Mouse (Mus musculus) intestine, postnatal 0 days (tissue): ENCODE data around the gene Efr3b. TPM values are rescaled to one million over a fixed set of nuclear protein-coding genes. Genes with fewer than 3 reads are reported as not detected.

Experiments
- ATAC-seq: fragments of 200-750 bp; cut with Nextera tagmentation; 2 replicates; pipeline ENCODE4 v1.8.0; 2017; ENCODE audit warnings: mild to moderate bottlenecking, moderate TSS enrichment, moderate library complexity
- H3K27ac ChIP-seq: fragments of 300-500 bp; sonication (generic); 2 replicates; pipeline ENCODE4 v1.5.1; 2014; ENCODE audit warnings: mild to moderate bottlenecking, low read depth, low read length, moderate library complexity
- H3K27me3 ChIP-seq: fragments of 300-500 bp; sonication (generic); replicated peaks from 2 replicates; pipeline ENCODE4 v1.6.1; 2014; ENCODE audit warnings: low read length, mixed read lengths; ENCODE audit not compliant: control insufficient read depth, insufficient read depth
- H3K36me3 ChIP-seq: fragments of 300-500 bp; sonication (generic); 2 replicates; pipeline ENCODE4 v1.6.1; 2014; ENCODE audit warnings: mild to moderate bottlenecking, moderate library complexity; ENCODE audit not compliant: control insufficient read depth, insufficient read depth
- H3K4me1 ChIP-seq: fragments of 300-500 bp; sonication (generic); replicated peaks from 2 replicates; pipeline ENCODE4 v1.6.1; 2014; ENCODE audit warnings: antibody characterized with exemption, low read length, mixed read lengths; ENCODE audit not compliant: control insufficient read depth, insufficient read depth
- H3K4me2 ChIP-seq: fragments of 300-500 bp; sonication (generic); replicated peaks from 2 replicates; pipeline ENCODE4 v1.6.1; 2014; ENCODE audit warnings: low read depth, mild to moderate bottlenecking, moderate library complexity
- H3K4me3 ChIP-seq: fragments of 300-500 bp; sonication (generic); 2 replicates; pipeline ENCODE4 v1.5.1; 2014; ENCODE audit warnings: low read depth, low read length
- H3K9ac ChIP-seq: fragments of 300-500 bp; sonication (generic); 2 replicates; pipeline ENCODE4 v1.6.1; 2014; ENCODE audit warnings: mild to moderate bottlenecking, low read depth, low read length
- H3K9me3 ChIP-seq: fragments of 300-500 bp; sonication (generic); 2 replicates; pipeline ENCODE4 v1.6.1; 2016; ENCODE audit warnings: mixed run types; ENCODE audit not compliant: control insufficient read depth
- CTCF ChIP-seq: sonication (generic); IDR thresholded peaks from 2 replicates; pipeline ENCODE4 v1.5.1; 2016; ENCODE audit warnings: low read depth, mild to moderate bottlenecking, control low read depth, antibody characterized with exemption, moderate library complexity
- WGBS: fragments of 180-500 bp; shearing (Covaris S2); extraction: QIAGEN DNeasy Blood & Tissue Kit; methylation state at CpG from one replicate; pipeline ENCODE4 v1.1.7; 2014; 5-methylcytosine and 5-hydroxymethylcytosine counted together
- polyA plus RNA-seq: library from polyadenylated mRNA; unstranded; fragments of >200 nt; fragmentation: Nextera tagmentation; extraction: Ambion mirVana; gene quantifications from 2 replicates; pipeline ENCODE4 v1.2.1, GENCODE M21; 2015

Gene Efr3b
- polyA plus RNA-seq, 1 experiment from 2014 or later: 3.2 TPM

DNA sequence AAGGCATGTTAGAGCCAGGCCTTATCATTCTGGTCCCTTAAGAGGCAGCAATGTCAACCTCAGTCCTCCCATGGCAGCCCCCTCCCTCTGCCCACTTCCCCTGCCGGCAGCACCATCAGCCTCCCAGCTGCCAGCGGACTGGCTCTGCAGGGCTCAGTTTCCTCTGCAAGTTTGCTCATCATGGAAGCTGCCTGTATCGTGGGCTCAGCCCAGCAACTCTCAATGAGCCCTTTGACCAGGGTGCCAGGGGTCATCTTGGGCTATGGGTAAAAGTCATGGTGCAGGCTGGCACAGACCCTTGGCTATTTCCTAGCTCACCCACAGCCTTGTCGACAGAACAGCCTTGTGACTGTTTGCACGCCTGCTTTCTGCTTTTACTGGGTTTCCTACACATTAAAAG is 14.4 kb downstream of the Efr3b start:
- no peaks in the 10 kb centered on the region for H3K27me3 ChIP-seq
- H3K9me3 ChIP-seq: no peaks in the 10 kb centered on the region
- no peak overlapping the region for H3K4me3 ChIP-seq
- H3K4me1 ChIP-seq: no peaks in the 10 kb centered on the region
- no peak overlapping the region for H3K9ac ChIP-seq
- ATAC-seq: no peak
- no peak overlapping the region for H3K27ac ChIP-seq
- TF ChIP-seq CTCF: no peak
- H3K36me3 ChIP-seq: no peaks in the 10 kb centered on the region
- no peak overlapping the region for H3K4me2 ChIP-seq
- WGBS: 70% methylated on average over 5 of the region's 5 CpGs

- H3K9ac ChIP-seq: no peak overlapping the region
- H3K9me3 ChIP-seq: no peaks in the 10 kb centered on the region
- H3K36me3 ChIP-seq: no peaks in the 10 kb centered on the region
- H3K27me3 ChIP-seq: no peaks in the 10 kb centered on the region
- H3K4me2 ChIP-seq: no peak overlapping the region
- no peak for ATAC-seq
- H3K4me1 ChIP-seq: no peaks in the 10 kb centered on the region
- TF ChIP-seq CTCF: no peak
- H3K4me3 ChIP-seq: no peak overlapping the region
- H3K27ac ChIP-seq: no peak overlapping the region
- WGBS: 94% methylated on average over 14 of the region's 14 CpGs
These were observed 15.2 kb downstream of the Efr3b start for GRCm38 (mm10) chr12:4023501-4023900.

- H3K27ac ChIP-seq: no peak overlapping the region
- H3K4me2 ChIP-seq: no peak overlapping the region
- ATAC-seq: no peak
- no peaks in the 10 kb centered on the region for H3K27me3 ChIP-seq
- H3K4me1 ChIP-seq: no peaks in the 10 kb centered on the region
- 53% methylated on average over 7 of the region's 7 CpGs for WGBS
- no peak overlapping the region for H3K4me3 ChIP-seq
- H3K36me3 ChIP-seq: no peaks in the 10 kb centered on the region
- H3K9me3 ChIP-seq: no peaks in the 10 kb centered on the region
- H3K9ac ChIP-seq: no peak overlapping the region
- no peak for TF ChIP-seq CTCF
These were observed 15.9 kb downstream of the Efr3b start for GRCm38 (mm10) chr12:4022845-4023244.

GRCm38 (mm10) chr12:4020505-4020904 is 18.2 kb downstream of the Efr3b start:
- Histone ChIP-seq H3K9ac (no peak overlapping the region), H3K27ac (no peak overlapping the region), H3K4me1 (no peaks in the 10 kb centered on the region), H3K27me3 (no peaks in the 10 kb centered on the region), H3K9me3 (no peaks in the 10 kb centered on the region), H3K4me2 (no peak overlapping the region), H3K36me3 (no peaks in the 10 kb centered on the region), H3K4me3 (no peak overlapping the region)
- no peak for TF ChIP-seq CTCF
- WGBS: 61% methylated on average over 8 of the region's 8 CpGs
- ATAC-seq: no peak

DNA sequence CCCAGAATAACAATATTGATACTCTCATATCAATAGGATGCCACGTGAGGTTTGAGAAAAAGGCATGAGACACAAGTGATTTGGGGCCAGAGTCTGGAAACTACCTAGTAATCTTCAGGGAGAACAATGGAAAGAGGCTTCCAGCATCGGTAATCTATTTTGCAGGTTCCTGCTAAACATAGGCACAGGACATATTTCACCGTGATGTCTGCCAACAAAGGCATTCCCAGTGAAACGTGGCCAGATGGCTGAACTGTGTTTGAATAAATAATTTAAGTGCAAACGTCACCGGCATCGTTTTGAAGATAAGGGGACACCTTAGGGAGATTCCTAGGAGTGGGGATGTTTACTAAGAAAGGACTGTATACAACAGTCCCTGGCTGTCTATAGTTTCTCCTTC is 22.4 kb downstream of the Efr3b start:
- 34% methylated on average over 7 of the region's 7 CpGs for WGBS
- H3K27me3 ChIP-seq: no peaks in the 10 kb centered on the region
- H3K9ac ChIP-seq: no peak overlapping the region
- TF ChIP-seq CTCF: no peak
- H3K27ac ChIP-seq: no peak overlapping the region
- H3K4me2 ChIP-seq: no peak overlapping the region
- ATAC-seq: no peak
- H3K4me3 ChIP-seq: no peak overlapping the region
- no peaks in the 10 kb centered on the region for H3K9me3 ChIP-seq
- H3K4me1 ChIP-seq: no peaks in the 10 kb centered on the region
- H3K36me3 ChIP-seq: no peaks in the 10 kb centered on the region

DNA sequence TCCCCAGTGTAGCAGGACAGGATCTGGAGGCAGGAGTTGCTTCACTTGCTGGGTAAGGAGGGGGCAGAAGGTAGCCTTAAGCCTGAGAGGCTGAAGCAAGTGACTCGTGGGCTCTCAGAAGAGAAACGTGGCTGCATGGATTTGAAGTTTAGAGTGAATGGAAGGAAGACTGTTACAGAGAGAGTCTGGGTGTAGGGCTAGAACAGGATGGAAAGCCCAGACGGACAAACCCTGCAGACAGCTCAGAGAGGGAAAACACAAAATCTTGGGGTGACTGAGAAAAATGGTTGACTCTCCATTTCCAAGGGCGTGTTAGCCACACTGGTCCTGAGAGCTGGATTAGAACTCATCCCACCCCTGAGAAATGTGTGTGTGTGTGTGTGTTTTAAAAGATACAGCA is 23.0 kb downstream of the Efr3b start:
- no peak overlapping the region for H3K4me3 ChIP-seq
- H3K9ac ChIP-seq: no peak overlapping the region
- no peaks in the 10 kb centered on the region for H3K4me1 ChIP-seq
- no peak overlapping the region for H3K27ac ChIP-seq
- H3K27me3 ChIP-seq: no peaks in the 10 kb centered on the region
- no peak overlapping the region for H3K4me2 ChIP-seq
- no peaks in the 10 kb centered on the region for H3K9me3 ChIP-seq
- no peaks in the 10 kb centered on the region for H3K36me3 ChIP-seq
- ATAC-seq: no peak
- 64% methylated on average over 4 of the region's 4 CpGs for WGBS
- TF ChIP-seq CTCF: no peak

DNA sequence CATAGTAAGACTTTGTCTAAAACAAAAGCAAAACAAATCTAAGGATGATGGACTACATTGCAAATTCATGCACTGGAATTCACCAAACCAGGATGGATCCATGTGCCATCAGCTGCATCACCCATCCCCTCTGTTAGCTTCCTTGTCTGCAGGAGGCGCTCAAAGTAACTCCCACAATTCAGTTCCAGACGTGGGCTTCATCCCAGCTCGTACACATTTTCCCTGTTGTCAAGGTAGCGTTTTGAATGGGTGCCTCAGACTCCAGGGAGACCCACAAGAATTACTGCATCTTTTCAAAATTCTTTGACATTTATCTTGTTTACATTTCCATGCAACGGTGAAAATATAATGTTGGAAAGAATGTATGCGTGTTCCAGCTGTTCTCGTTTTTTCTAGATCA is 23.5 kb downstream of the Efr3b start:
- H3K27ac ChIP-seq: no peak overlapping the region
- no peak overlapping the region for H3K4me2 ChIP-seq
- no peak overlapping the region for H3K4me3 ChIP-seq
- H3K27me3 ChIP-seq: no peaks in the 10 kb centered on the region
- TF ChIP-seq CTCF: no peak
- H3K9ac ChIP-seq: no peak overlapping the region
- H3K4me1 ChIP-seq: no peaks in the 10 kb centered on the region
- 62% methylated on average over 7 of the region's 7 CpGs for WGBS
- no peaks in the 10 kb centered on the region for H3K9me3 ChIP-seq
- ATAC-seq: no peak
- no peaks in the 10 kb centered on the region for H3K36me3 ChIP-seq
